Mouse (Mus musculus): ENCODE results near the gene C130050O18Rik.
A peak's percentile ranks its signal among the peaks of the same experiment; 100 is the strongest.

The C130050O18Rik gene

DNA sequence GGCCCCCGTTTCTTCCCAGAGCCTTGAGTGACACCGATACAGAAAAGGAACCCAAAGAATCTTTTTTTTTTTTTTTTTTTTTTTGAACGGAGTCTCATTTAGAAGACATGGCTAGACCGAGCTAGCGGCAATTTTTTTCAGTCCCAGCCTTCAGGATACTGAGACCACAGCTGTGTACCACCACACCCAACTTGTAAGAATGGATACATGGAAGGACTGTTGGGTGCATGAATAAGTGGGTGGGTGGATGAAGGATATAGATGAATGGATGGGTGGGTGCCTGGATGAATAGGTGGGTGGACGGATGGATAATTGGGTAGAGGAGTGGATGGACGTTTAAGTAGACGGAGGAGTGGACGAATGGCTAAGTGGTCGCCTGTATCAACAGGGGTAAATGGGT is 54.9 kb downstream of the C130050O18Rik start:
- DNase-seq (ENCODE audit: low read depth): no peak

DNA sequence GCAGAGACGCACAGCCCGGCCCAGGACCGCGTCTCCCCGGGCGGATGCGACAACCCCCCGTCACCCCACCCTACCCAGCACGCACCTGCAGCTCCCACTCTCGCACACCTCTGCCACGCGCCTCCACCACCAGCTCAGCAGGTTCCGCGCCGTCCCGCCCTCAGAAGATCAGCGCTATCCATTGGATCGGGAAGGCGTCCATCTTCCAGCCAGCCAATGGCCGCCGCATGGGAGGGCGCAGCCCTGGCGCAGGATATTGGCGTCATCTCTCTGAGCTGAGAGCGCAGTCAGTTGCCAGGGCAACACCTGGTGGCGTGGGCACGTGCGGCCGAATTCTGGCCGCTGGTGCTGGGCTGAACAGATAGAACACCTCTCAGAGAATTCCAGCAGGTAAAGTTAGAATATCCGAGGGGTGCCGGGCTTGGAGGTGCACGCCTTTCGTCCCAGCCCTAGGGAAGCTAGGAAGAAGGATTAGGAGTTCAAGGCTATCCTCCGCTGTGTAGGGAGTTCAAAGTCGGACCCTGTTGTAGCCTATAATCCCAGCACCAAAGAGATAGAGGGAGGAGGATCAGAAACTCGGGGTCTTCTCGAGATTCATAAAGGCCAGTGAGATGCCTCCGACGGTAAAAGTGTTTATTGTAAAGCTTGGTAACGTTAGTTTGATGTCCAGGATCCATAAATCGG is 55.4 kb downstream of the C130050O18Rik start, which contains the start of gene 3110082I17Rik:
3110082I17Rik (minus strand) TSS at position 144 of the 684 bp plus-strand sequence.
- DNase-seq (ENCODE audit: low read depth): peak; percentile 99

DNA sequence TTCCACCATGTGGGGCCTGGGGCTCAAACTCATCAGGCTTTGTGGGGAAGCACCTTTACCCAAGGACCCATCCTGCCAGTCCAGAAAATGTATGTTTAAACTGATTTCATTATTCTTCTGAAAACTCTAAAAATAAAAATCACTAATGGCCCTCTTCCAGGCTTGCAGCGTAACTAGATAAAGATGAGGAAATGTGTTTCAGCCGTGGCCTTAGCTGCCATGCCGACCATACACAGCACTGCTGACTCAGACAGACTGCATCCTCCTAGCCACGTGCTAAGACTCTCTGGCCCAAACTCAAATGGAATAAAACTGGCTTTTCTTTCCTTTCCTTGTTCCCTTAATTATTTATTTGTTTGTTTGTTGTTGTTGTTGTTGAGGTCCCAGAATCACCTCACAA is 59.8 kb downstream of the C130050O18Rik start:
- peak; percentile 89 for DNase-seq (ENCODE audit: low read depth)

All from NIH3T3 (cell line).